Mouse (Mus musculus) frontal cortex, adult 2 months (tissue): ENCODE measurements around the gene Hdgfl3. TPM values are rescaled to one million over a fixed set of nuclear protein-coding genes. Genes with fewer than 3 reads are reported as not detected.
A peak's percentile ranks its signal among the peaks of the same experiment; 100 is the strongest.
"Not testable (repeated sequence)": the region's sequence is repeated elsewhere in the genome, so short reads cannot be mapped to it uniquely, and the experiment has no call there.

Source experiments
- DNase-seq, 2 experiments: peaks; one replicate each; pipeline ENCODE4 v3.0.0; 2022; ENCODE audit warnings: low spot score in 1 of 2; ENCODE audit errors: extremely low spot score in 1 of 2
- polyA plus RNA-seq: library from polyadenylated mRNA; depleted of rRNA; stranded (reverse); fragments of >200 nt; gene quantifications from 2 replicates; pipeline ENCODE4 v1.2.3, GENCODE M21; 2012

Hdgfl3 gene
- polyA plus RNA-seq, 1 experiment = 48.8 TPM

GRCm38 (mm10) chr7:81858236-81858635, 76.0 kb downstream of the Hdgfl3 start:
- no peak for DNase-seq

GRCm38 (mm10) chr7:81856221-81856620, 78.1 kb downstream of the Hdgfl3 start:
- DNase-seq = no peak

DNA sequence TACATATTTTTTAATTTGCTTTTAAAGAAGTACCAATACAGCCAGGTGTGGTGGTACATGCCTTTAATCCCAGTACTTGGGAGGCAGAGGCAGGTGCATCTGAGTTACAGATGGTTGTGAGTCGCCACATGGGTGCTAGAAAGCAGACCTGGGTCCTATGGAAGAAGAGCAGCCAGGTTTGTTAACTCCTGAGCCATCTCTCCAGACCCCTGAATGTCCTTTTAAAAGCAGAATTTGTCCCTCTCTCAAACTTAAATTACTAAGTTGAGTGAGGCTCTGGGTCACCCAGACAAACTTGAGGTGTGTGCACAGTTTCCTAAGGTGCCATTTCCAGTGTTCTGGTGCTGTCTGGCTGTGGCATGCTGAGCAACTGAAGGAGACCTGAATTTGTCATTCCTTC, 78.6 kb downstream of the Hdgfl3 start, which contains the start of gene Gm10160:
Gene Gm10160 (minus strand): TSS at position 101 of the 400 bp plus-strand sequence.
- DNase-seq = no peak

DNA sequence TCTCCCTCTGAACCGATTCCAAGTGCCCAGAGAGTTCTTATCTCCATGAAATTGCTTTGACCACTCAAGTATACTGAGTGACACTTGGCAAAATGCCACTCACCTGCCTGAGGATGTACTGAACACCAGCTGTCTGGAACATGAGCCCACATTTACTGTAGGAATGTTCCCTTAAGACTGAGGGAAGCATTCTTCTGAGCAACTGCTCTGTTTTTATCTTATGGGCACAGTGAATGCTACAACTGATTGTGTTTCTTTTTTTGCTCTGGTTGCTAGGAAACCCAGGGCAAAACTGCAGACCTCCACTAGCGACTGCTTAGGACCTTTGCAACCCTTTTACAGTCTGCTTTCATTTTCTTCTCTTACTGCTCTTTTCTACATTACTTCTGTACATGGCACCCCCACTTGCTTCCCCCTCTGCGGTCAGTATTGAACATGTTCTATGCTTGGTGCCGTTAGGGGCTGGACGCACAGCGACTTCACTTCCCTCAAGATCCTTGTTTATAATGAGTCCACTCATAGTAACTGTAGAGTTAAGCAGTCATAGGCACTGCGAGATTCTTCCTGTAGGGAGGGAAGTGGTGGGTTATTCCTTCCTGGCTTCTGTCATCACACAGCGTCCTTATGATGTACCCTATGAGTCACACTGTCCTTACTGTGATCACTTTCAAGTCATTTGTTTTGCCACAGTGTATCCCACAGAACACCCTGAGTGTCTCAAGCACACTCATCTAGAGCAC, 79.5 kb downstream of the Hdgfl3 start:
- DNase-seq = no peak

GRCm38 (mm10) chr7:81851706-81852105, 82.6 kb downstream of the Hdgfl3 start:
- no peak for DNase-seq

DNA sequence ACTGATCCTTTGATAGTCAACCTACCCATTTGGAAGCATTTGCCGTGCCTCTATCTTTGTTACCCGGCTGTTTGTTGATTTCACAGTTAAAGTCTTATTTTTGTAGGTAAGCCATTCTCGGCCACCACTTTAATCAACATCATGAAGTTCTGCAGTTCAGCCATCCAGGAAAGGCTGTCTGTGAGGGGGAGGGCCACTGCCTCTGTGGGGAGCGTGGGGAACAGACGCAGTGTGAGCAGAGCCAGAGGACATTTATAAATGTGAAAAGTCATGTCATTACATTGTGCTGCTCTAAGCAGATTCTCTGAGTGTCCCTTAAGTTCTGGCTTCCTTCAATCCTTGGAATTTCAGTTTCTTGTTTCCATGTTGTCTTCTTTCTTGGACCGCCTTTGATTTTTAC, 84.1 kb downstream of the Hdgfl3 start:
- DNase-seq = no peak

GRCm38 (mm10) chr7:81849633-81850032, 84.6 kb downstream of the Hdgfl3 start:
- no peak for DNase-seq

DNA sequence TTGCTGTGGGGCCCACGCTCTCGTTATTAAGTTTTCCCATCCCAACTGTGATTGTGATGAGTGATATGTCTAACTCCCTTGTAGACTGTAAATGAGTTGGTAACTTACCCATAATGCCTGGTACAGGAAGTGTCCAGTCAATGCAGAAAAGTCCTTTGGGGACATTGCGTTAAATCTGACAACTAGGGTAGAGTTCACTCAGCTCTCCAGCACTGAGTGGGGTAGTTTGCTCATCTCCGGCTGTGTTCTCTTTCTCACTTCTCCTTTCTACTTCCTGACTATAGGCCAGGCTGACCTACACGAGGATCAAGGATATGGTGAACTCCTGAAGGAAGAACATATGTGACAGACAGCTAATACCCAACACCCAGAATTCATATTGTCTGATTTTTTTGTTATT, 85.1 kb downstream of the Hdgfl3 start:
- no peak for DNase-seq

DNA sequence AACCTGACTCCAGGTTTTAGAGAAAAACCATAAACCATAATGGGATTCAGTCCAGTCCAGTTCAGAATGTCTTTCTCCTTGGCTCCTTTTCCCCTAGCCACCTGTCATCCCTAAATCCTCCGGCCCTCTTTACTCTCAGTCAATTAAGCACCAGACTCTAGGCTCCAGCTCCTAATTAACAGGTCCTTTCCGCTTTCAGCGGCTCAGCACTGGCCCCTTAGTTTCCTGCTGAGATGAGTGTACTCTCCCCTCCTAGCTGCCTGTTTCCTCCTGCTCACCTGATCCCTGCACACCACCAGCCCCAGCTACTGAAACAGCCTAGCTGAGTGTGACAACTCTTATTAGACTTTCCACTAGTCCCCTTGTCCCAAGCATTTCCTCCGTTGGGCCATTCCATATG, 86.5 kb downstream of the Hdgfl3 start:
- DNase-seq = no peak

- DNase-seq = no peak
These were observed 87.3 kb downstream of the Hdgfl3 start for GRCm38 (mm10) chr7:81847010-81847409.

- no peak for DNase-seq
These were observed 88.3 kb downstream of the Hdgfl3 start for GRCm38 (mm10) chr7:81846008-81846407.

DNA sequence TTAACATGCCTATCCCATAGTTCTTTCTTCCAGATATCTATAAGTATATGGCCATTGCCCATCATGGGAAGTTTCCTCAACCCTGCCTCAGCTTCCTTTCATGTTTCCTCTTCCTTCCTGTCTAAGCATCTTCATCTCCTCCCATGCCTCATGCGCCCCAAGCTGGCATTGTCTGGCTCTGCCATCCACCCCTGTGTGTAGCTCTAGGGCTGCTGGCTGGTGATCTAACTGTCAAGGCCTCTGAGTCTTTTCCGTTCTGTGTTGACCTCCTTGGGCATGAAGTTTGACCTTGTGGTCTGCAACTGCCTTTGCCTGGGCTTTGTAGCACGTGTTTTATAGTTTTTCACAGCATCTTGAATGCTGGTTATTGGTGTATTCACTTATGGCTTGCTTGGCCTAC, 89.0 kb downstream of the Hdgfl3 start:
- no peak for DNase-seq

DNA sequence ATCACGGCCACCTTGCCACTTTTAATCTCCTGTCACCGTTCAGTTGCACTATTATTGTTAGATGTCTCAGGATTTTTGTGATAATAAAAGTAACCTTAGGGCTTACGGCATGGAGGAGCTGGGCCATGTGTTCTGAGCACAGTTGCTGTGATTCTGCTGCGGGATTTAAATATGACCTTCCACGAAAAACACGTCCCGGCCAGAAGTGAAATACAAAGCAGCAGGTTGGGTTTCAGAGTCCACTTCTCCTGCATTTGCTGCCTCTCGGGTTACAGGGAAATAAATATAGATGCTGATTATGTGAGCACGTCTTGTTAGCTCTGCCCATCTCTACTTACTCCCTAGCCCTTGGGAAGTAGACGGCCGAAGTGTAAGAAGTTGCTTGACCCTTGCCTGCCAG, 89.5 kb downstream of the Hdgfl3 start:
- no peak for DNase-seq

GRCm38 (mm10) chr7:81843903-81844302, 90.4 kb downstream of the Hdgfl3 start:
- DNase-seq = no peak

- no peak for DNase-seq
These were observed 91.3 kb downstream of the Hdgfl3 start for GRCm38 (mm10) chr7:81842998-81843397.

DNA sequence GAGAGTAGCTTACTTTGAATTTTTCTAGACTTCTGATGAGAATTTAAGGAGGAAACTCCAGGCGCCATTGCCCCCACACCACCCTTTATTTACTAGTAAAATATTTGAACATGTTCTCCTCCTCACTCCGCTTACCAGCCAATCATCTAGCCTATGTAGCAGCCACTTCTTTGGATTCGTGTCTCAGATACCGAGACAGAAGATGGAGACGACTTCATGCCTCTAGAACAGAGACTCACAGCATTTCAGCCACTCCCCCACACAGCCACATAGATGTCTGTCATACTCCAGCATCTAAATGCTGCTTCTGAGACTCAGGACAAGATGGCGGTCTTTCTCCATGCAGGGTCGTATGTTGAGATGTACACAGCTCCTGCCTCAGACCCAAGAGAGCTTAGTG, 92.1 kb downstream of the Hdgfl3 start:
- DNase-seq = no peak

DNA sequence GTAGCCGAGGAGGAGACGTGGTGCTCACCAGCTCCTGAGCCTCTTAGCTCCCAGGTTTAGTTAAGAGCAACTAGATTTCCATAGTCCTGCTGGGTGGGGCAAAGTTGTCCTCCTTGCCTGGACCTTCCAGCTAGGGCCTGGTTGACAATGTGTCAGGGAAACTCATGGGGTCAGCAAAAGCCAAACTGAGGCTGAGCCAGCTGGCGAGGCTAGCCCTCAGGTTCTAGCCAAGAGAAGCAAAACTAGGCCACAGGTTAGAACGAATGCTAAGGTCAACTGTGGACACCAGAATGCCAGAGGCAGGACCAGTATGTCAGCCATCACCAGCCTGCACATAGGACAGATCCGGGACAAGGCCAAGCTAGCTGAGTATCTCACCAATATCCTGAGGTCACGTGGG, 92.8 kb downstream of the Hdgfl3 start:
- DNase-seq = no peak

GRCm38 (mm10) chr7:81840661-81841181, 93.6 kb downstream of the Hdgfl3 start:
- peak in 1 of 2 experiments; percentile 77 for DNase-seq

- no peak for DNase-seq
These were observed 94.5 kb downstream of the Hdgfl3 start for GRCm38 (mm10) chr7:81839746-81840145.

- not testable (repeated sequence) for DNase-seq
These were observed 96.5 kb downstream of the Hdgfl3 start for GRCm38 (mm10) chr7:81837771-81838170.

DNA sequence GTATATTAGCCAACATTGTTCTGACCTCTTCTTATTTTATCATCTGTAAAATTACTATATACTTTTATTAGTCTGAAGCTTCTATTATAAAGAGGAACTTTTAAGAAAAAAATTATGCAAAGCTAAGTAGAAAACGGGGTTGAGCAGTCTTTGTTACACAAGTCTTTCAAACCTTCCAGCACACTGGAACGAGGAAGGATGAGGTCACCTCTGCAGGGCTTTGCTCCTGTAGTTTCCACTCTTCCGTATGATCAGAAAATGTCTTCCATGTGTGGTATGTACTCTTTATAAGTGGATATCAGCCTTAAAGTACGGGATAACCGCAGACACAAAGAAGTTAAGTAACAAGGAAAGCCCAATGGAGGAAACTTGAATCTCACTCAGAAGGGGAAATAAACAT, 98.8 kb downstream of the Hdgfl3 start:
- DNase-seq = no peak

DNA sequence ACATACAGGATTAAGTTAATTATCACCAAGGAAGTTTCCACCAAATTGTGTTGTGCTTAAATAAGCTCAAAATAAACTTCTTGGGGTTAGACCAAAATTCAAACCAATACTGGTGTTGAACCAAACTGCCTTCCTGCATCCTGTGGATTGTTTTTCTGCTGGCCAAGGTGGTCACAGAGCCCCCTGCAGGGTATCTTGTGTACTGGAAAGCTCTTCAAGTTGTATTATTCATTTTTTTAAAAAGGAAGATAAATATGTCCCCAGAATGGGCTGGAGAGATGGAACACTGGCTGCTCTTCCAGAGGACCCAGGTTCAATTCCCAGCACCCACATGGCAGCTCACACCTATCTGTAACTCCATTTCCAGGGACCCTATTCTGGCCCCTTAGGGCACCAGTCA, 99.4 kb downstream of the Hdgfl3 start:
- DNase-seq = no peak
